Mouse (Mus musculus) frontal cortex, postnatal 25 days (tissue): ENCODE measurements at regions not wholly inside any gene's neighbourhood (a gene's known extent, or its start where the extent isn't known, plus 50 kb on each side); places are given as distances from the start of the nearest gene placed in this dataset.

Experiments
- DNase-seq, 2 experiments: peaks; one replicate each; pipeline ENCODE4 v3.0.0; 2022; ENCODE audit warnings: low spot score in 2 of 2

DNA sequence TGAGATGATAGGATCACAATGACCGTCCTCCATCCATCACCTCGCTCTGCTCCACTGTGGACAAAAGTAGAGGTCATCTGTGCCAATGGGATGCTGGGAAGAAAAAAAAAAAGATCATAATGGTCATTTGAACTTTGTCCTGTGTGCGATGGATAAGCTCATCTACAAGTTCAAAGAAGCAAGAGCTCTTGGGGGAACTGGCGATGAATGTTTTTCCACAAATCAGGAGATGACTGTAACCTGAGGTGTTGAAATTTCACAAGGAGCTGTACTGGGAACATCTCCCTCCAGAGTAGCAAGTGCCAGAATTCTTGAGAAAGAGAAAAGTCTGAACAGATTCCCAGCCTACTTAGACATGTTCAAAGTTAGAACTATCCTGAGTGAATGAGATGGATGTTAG is 287.0 kb downstream of the Tns3 start:
- DNase-seq: no peak

DNA sequence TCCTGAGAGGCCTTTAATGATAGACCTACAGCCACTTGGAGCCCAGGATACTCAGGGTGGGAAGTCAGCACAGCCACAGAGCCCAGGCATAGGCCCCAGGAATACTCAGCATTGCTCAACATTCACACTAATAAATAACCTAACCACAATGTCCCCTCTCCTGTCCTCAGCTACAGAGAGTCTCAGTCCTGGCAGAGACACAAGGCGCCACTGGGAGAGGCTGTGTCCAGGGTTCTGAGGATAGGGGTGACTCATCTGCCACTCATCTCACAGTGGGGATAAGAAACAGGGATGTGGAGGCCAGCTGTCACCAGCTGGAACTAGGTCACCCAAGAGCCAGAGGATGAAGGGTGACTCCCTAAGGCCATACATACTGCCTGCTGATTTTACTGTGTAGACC is 298.8 kb downstream of the Tns3 start:
- DNase-seq: no peak

DNA sequence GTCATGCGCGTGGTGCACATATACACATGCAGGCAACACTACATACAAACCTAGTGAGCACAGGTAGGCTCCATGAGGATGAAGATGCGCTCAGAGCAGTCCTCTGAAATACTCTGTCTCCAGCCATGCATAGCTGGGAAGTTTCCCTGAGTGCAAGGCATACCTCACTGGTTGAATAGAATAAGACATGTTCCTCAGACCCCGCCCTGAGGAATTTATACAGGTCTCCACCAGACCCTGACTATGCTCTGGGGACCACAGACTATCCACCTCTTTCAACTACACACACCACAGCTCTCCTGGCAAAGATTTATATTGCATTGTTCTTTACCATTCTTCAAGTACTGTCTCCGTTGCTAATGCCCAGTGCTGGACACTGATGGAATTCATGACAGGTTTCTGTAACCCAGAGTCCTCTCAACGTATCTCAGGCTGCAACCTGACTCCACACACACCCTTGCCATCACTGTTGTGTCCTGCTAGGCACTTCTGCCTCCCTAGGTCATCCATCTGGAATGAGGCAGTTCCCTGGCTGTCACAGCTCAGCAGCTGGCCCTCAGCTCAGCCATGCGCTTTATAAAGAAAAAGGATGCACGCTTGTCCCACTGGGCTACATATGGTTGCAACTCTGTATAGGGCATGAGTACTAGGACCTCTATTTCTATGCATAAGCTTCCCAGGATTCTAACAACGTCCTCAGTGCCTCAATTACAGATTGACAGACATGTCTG is 299.5 kb downstream of the Tns3 start:
- DNase-seq: no peak

GRCm38 (mm10) chr11:8344938-8345337 is 319.4 kb downstream of the Tns3 start:
- no peak for DNase-seq

DNA sequence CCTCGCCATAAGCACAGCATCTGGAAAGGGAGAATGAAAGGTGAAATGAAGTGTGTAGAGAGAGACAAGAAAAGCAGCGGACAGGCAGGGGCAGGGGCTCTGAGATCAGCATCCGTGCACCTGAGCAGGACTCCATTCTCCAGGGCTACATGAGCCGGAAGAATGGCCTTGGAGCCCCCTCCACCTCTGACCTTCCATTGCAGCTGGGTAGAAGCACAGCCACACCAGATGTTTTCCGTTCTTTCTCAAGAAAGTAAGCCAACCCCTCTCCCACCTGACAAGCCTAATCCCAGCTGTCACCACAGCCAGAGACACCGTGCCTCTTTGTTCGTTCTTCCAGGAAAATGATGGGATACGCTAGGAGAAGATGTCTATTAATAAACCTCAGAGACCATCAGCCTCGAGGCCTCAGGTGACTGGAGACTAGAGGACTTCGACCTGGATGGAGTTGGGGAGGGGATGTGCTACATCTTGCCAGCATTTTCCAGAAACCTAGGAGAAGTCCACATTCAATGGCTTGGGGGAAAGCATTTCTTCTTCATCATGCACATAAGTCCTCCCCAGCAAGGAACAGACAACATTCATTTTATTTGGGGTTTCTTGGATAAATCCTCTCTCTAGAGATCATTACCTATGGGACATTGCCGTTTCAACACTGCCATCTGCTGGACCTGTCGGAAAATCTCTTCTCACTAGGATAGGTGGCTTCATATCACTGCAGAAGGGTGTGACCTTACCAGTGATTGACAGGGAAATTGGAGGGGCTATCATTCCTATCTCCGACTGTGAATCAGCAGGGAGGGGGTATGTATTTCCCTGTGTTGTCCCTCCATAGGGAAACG is 361.8 kb downstream of the Tns3 start:
- peak; percentile 15 to 47 for DNase-seq

DNA sequence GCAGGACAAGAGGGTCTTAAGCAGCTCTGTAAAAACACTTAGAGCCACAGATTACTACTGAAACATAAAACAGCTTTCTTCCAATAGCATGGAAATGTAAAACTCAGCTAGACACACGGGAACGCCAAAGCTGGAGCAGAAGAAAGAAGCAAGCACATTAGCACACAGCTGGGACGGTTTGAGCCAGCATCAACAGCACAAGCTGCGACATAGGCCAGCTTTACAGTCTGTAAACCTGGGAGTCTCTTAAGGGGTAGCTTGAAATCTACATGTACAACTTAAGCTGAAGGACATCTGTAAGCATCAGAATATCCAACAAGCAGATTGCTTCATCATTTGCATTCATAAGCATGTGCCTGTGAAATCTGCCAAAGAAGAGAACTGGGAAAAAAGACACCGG is 366.9 kb downstream of the Tns3 start:
- DNase-seq: no peak

- no peak for DNase-seq
Observed at GRCm38 (mm10) chr11:8293322-8294014, 370.9 kb downstream of the Tns3 start.

DNA sequence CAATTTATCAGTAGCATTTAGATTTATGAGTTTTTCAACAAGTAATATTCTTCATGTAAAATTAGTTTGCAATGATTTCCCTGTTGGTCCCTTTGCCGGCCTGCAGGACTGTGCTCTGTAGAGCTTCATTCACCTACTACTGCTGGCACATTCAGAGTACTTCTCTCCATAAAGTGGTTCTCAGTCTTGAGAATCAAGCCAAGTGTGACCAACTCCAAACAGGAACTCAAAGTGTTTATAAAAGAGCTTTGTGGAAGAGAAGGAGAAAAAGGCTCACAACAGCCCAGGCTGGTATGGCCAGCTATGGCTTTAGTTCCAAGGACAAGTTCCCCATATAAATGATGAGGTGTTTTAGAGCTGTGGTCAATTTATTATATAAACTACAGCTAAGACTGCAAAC is 379.1 kb downstream of the Tns3 start:
- DNase-seq: no peak

DNA sequence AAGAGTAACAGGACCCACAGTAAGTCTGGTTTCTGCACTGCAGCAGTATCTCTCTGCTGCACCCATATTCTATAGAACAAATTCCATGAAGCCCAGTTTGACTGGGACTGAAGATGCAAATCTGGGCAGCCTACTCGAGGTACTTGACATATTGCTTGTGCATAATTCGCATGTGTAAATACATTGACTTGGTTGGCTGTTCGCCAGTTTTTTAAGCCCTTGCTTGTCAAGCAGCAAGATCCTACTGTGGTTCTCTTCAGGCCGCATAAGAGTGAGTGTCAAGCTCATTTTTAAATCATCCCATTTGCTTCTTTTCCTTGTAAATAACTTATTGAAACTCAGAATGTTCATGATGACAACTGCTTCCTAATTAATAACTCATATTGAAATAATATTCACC is 389.1 kb downstream of the Tns3 start:
- DNase-seq: no peak

- no peak for DNase-seq
Observed at GRCm38 (mm10) chr11:8269171-8269570, 395.2 kb downstream of the Tns3 start.

DNA sequence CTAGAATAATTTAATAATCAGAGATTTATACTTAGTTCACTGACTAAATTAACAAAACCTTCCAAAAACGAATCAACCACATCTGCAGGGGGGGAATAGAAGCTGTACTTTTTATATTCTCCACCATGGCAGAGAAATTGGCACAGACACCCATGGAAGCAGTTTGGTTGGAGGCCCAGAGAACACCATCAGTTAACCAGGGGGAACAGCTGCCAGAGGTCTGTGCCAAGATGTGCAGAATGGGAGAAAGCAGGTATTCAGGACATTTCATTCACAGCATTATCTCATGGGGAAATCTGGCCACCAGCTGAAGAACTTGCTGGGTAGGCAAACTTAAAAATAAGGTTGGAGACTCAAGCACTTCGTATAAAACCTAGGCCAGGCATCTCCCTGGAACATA is 410.3 kb downstream of the Tns3 start:
- DNase-seq: no peak

GRCm38 (mm10) chr11:8251360-8251759 is 413.0 kb downstream of the Tns3 start:
- DNase-seq: no peak

DNA sequence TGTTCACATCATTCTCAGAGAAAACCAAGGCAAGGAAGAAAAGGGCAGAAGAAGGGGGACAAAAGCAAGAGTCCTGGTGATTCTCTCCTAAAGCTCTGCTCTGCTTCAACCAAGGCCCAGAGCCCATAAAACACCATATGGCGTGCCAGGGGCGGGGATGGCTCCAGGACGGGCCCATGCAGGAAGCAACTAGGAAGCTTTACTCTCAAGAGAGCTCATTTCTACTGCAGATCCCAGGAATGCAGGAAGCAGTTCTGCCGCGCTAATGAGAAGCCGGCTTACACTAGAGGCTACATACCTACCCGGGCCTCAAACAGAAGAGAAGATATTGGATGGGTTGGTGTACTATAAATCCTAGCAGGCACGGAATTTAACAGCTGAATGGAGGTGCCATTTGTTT is 414.9 kb downstream of the Tns3 start:
- no peak for DNase-seq

DNA sequence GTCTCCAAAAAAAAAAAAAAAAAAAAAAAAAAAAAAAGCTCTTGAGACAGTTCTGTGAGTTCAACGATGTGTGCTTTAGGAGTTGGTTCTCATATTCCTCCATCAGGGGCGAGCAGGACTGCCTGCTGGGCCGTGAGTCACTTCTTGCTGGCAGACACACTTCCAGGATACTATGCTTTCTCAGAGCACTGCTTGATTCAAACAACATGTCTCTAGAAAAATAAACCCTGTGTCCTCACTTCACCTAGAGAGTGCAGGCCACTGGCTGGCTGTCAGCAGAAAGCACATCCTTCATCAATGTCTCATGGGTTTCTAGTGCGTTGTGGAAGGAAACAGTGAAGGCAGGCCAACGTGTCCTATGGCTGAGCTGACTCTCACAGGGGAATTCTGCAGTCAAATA is 416.8 kb downstream of the Tns3 start:
- no peak for DNase-seq

DNA sequence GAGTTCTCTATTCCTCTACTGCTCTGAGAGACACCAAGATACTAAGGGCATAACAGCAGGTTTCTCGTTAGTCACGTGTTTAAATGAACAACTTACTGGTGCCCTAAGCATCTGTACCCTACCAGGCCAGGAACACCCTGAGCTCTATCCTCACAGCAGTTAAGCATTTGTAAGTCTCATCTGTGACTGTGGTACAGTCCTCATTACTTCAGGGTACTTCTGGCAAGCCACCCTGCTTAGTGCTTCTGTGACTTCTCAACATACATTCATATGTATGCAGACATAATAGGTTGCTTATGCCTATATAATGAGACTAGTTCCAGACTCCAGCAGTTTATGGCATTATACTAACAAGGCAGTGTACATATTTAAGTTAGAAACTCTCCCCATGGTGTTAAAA is 417.3 kb downstream of the Tns3 start:
- no peak for DNase-seq

DNA sequence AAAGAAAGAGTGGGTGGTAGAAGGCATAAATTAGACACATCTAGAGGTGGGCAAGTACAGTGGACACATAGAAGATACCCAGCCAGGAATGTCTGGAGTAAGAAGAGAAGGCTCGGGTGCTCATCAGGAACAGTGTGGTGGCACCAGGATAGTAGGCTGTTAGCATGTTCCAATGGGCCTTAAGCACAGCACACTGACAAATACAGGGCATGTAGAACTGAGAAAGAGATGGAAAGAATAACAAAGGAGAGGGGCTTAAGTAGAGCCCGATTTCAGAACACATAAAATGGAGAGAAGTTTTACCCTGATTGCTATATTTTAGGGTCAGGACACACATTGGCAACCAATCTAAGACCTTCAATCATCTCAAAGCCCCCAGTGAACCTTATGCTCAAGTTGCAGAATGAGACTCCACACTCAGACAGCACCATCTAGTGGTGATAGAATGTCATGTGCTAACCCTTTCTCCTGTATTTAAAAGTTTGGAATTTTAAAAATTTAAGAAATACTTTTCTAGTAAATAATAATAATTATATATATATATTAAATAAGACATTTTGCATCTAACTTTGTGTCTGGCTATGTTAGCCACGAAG is 418.8 kb downstream of the Tns3 start:
- no peak for DNase-seq

GRCm38 (mm10) chr11:8238498-8238897 is 425.8 kb downstream of the Tns3 start:
- DNase-seq: no peak

GRCm38 (mm10) chr11:8237556-8237955 is 426.8 kb downstream of the Tns3 start:
- no peak for DNase-seq

- no peak for DNase-seq
Observed at GRCm38 (mm10) chr11:8236056-8236455, 428.3 kb downstream of the Tns3 start.

DNA sequence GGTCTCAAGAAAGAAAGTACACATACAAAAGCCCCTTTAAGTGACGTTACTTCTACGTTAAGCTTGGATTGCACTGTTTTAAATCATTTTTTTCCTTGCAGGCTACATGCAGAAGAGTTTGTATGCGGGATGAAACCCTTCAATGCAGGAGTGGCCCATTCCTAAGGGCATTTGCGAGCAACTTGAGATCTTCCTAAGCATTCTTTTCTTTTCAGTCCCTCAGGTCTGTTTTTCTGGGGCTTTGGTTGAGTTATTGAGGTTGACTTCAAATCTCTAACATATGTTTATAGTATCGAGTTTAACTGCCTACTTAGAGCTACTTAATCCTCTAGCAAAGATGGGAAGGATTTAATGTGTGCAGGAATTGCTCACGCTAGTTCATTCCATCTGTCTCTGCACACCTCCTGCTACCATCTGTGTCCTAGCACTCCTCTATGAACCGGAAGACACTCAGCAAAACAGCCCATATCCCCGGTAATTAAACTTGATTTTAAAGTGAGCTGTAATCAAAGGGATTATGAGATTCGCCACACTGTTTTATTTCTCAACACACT is 431.6 kb downstream of the Tns3 start:
- DNase-seq: no peak

GRCm38 (mm10) chr11:8229787-8230186 is 434.5 kb downstream of the Tns3 start:
- no peak for DNase-seq
